Mouse (Mus musculus) Patski (cell line): Measurements from ENCODE around the gene Jak2. TPM values are rescaled to one million over a fixed set of nuclear protein-coding genes. Genes with fewer than 3 reads are reported as not detected.
A peak's percentile ranks its signal among the peaks of the same experiment; 100 is the strongest.

Experiments used
- ATAC-seq: fragments of 100-300 bp; one replicate; pipeline ENCODE4 v1.8.0; 2021
- CTCF ChIA-PET: fragments of 350-600 bp; sonication (Branson Sonifier 250); formaldehyde crosslinking; loops from one replicate; lab custom pipeline; 2022; ENCODE audit warnings: inconsistent platforms; lab: Charles Lee
- POLR2A ChIA-PET: fragments of 350-600 bp; sonication (Branson Sonifier 250); formaldehyde crosslinking; loops from one replicate; lab custom pipeline; 2022; ENCODE audit warnings: antibody characterized with exemption, inconsistent platforms; lab: Charles Lee
- DNase-seq: peaks from one replicate; pipeline ENCODE4 v3.0.0-alpha.2; 2011; ENCODE audit warnings: low read depth, low spot score
- H3K27me3 ChIP-seq: fragments of 371-371 bp; one replicate; pipeline ENCODE4 v1.5.1; 2021
- CTCF ChIP-seq: fragments of 100-300 bp; IDR thresholded peaks from one replicate; pipeline ENCODE4 v1.5.1; 2021
- in situ Hi-C: fragments of 300-500 bp; cut with MboI; formaldehyde crosslinking; loops from 3 replicates; pipeline ENCODE4 v1.11.1; 2018; ENCODE audit warnings: low pct_unique_long_range_greater_than_20kb, mixed read lengths
- polyA plus RNA-seq: library from polyadenylated mRNA; unstranded; gene quantifications from one replicate; pipeline ENCODE4 v1.2.3, GENCODE M21; 2021

Gene Jak2
- polyA plus RNA-seq, 1 experiment from 2014 or later = 32.4 TPM

DNA sequence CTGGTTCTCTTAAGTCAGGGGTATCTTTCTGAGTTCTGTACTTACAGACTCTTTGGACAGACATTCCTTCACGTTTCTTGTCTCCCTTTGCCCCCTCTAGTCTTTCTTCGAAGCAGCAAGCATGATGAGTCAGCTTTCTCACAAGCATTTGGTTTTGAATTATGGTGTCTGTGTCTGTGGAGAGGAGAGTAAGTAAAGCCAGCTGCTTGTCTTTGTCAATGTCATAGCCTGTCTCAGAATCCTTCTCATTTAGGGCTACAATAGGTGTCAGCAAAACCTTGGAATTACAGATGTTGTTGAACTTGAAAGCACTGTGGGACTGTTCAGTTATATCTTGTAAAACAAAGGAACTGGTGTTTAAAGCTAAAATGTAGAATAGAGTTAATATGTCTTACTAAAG, 43.1 kb downstream of the Jak2 start:
- ATAC-seq = no peak
- no peak for TF ChIP-seq CTCF
- CTCF ChIA-PET = interaction anchor here (0.7 to 1.4 kb wide), 2 partner anchors 57 to 206 kb away, joined by 3 to 5 read pairs; no protein-coding TSS in a partner anchor
- in situ Hi-C loops = no loop called here
- H3K27me3 ChIP-seq = no peaks in the 10 kb centered on the region
- no peak for DNase-seq
- POLR2A ChIA-PET = no interaction called here

DNA sequence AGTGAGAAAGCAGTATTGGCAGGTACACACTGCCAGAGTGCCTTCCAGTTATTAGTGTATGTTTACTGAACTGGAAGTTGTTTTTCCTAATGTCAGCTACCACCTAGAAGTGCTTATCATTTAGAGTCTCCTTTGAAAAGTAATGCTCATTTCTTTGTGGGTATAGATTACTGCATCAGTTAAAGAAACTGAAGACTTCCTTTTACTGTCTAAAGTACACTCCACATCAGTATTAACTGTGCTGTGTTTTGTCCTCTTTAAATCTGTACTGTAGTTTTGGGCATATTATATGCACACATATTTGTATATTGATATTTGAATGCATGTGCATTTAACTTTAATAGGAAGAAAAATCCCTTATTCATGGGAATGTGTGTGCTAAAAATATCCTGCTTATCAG, 44.5 kb downstream of the Jak2 start:
- in situ Hi-C loops = no loop called here
- CTCF ChIA-PET = no interaction called here
- DNase-seq (no peak), ATAC-seq (no peak)
- POLR2A ChIA-PET = no interaction called here
- TF ChIP-seq CTCF = no peak
- H3K27me3 ChIP-seq = no peaks in the 10 kb centered on the region

GRCm38 (mm10) chr19:29297366-29297765, 45.7 kb downstream of the Jak2 start:
- ChIA-PET CTCF (no interaction called here), POLR2A (no interaction called here)

GRCm38 (mm10) chr19:29300919-29301318, 49.3 kb downstream of the Jak2 start:
- ATAC-seq = no peak
- no peak for TF ChIP-seq CTCF
- in situ Hi-C loops = no loop called here
- H3K27me3 ChIP-seq = no peaks in the 10 kb centered on the region
- ChIA-PET CTCF (no interaction called here), POLR2A (no interaction called here)
- no peak for DNase-seq

More at GRCm38 (mm10) chr19:29297366-29297765, 45.7 kb downstream of the Jak2 start:
- H3K27me3 ChIP-seq = no peaks in the 10 kb centered on the region
- no peak for DNase-seq
- no peak for ATAC-seq
- no peak for TF ChIP-seq CTCF
- in situ Hi-C loops = no loop called here

DNA sequence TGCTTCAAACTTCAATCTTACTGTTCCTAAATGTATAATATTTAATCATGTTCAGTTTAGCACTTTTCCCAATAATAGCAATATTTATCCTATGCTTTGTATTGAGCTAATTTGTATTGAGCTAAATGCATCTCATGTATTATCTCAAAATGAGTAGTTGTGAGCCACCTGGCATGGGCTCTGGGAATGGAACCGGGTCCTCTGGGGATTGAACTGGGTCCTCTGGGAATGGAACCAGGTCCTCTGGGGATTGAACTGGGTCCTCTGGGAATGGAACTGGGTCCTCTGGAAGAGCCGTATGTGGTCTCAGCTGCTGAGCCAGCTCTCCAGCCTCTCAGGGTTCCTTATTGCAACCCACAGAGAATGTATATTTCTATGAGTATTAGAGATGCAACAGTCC, 50.5 kb downstream of the Jak2 start:
- ATAC-seq = no peak
- no peak for DNase-seq
- H3K27me3 ChIP-seq = no peaks in the 10 kb centered on the region
- in situ Hi-C loops = no loop called here
- no peak for TF ChIP-seq CTCF
- ChIA-PET CTCF (no interaction called here), POLR2A (no interaction called here)

DNA sequence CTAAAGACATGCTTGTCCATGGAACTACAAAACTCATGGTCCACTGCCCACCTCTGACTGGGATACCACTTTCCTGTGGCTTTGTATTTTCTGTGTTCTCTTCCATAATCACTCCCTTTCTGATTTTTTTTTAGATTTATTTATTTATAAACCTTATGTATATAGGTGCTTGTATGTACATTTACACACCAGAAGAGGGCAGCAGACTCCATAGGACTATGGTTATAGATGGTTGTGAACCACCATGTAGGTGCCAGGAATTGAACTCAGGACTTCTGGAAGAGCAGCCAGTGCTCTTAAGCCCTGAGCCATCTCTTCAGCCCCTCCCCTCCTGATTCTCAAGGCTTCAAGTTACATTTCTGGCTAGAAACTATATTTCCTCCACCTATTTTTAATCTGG, 57.2 kb downstream of the Jak2 start:
- in situ Hi-C loops = no loop called here
- ATAC-seq (no peak), DNase-seq (no peak)
- ChIA-PET CTCF (interaction anchor here (1.0 to 1.1 kb wide), 2 partner anchors 10 to 245 kb away, joined by 3 read pairs; no protein-coding TSS in a partner anchor), POLR2A (no interaction called here)
- H3K27me3 ChIP-seq = no peaks in the 10 kb centered on the region
- peak; percentile 46 for TF ChIP-seq CTCF

DNA sequence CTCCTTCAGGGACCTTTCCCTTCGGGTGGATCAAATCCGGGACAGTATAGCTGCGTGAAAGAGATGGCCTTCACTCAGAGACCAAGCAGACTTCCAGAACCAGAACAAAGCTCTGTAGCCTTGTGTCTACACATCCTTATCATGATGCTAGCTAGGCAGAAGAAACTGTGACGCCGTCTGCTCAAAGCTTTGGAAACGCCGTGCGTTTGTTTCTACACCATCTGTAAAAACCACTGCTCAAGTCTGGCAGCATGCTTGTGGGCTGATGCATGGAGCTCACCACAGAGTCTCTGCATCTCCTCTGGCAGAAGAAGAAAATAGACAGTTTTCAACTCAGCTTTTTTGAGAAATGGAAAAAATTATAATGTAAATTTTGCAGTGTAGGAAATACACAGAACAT, 60.2 kb downstream of the Jak2 start:
- no peaks in the 10 kb centered on the region for H3K27me3 ChIP-seq
- in situ Hi-C loops = no loop called here
- no peak for ATAC-seq
- POLR2A ChIA-PET = interaction anchor here (0.6 kb wide), 1 partner anchor 251 kb away, joined by 3 read pairs; no protein-coding TSS in a partner anchor
- CTCF ChIA-PET = no interaction called here
- DNase-seq = no peak
- TF ChIP-seq CTCF = no peak

- no peaks in the 10 kb centered on the region for H3K27me3 ChIP-seq
- POLR2A ChIA-PET = interaction anchor here (0.6 kb wide), 1 partner anchor 52 kb away, joined by 3 read pairs; no protein-coding TSS in a partner anchor
- TF ChIP-seq CTCF = no peak
- CTCF ChIA-PET = no interaction called here
- DNase-seq (no peak), ATAC-seq (no peak)
- in situ Hi-C loops = no loop called here
These were observed 61.0 kb downstream of the Jak2 start for GRCm38 (mm10) chr19:29312661-29313060.

DNA sequence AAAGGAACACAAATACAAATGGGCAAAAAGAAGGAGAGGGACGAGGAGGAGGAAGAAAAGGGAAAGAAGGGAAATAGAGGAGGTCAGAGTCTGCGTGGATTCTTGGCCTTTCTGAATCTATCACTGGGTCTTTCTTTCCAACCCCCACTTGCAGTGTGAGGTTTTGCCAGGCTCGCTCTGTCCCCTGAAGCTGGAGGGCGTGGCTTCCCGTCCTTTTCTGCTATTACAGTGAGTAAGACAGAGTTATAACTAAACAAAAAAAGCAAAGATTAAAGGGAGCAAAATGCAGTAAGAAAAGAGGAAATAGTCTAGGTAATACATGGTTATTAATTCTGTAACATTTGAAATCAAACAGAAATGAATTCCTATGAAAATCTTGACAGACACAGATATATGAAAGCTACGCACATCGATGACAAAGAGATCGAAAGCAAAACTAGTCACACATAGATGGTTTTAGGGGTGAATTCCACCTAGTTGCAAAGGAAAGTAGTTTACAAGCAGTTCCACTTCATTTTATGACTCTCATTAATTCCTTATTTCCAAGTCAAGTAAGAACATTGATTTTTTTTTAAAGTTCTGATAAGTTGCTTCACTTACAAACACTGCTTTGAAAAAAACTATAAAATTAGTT, 71.9 kb downstream of the Jak2 start:
- DNase-seq (no peak), ATAC-seq (no peak)
- in situ Hi-C loops = no loop called here
- ChIA-PET CTCF (no interaction called here), POLR2A (no interaction called here)
- peaks cover 5% of the 10 kb centered on the region for H3K27me3 ChIP-seq
- no peak for TF ChIP-seq CTCF

DNA sequence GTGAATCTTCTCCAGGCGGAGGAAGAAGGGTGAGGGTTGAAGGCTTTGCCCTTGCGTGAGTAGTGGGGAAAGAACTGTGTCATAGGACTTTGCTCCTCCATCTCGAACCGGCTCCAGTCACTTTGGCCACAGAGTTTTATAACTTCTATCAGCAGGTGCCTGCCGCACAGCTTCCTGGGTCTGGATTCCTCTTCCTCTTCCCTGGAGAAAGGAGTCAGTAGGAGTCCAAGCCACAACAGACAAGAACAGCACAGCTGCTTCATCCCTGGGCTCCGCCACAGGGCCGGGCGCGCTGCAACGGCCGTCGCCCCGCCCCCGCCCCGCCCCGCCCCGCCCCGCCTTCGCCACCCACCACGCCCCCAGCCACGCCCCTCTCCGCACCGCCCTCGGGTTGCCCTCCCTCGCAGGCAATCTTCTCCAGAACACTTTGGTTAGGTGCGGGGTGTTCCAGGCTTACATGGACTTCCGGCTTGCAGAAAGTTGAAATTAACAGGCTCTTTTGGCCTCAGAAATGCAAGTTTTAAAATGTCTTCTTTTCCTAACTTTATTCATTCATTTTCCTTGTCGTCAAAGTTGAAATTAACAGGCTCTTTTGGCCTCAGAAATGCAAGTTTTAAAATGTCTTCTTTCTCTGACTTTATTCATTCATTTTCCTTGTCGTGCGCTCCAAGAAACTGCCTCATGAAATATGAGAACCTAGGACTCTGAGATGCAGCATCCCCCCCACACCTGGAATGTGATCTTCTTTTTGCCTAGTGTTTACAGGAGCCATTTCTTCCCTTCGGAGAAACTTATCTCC, 73.6 kb downstream of the Jak2 start, which contains the start of gene Insl6:
Insl6 (minus strand) TSS at position 304 of the 799 bp plus-strand sequence.
- H3K27me3 ChIP-seq = peaks cover 9% of the 10 kb centered on the region
- POLR2A ChIA-PET = no interaction called here
- TF ChIP-seq CTCF = no peak
- in situ Hi-C loops = no loop called here
- CTCF ChIA-PET = no interaction called here
- DNase-seq = no peak
- no peak for ATAC-seq

- DNase-seq (no peak), ATAC-seq (no peak)
- TF ChIP-seq CTCF = no peak
- in situ Hi-C loops = no loop called here
- CTCF ChIA-PET = no interaction called here
- POLR2A ChIA-PET = no interaction called here
- peaks cover 9% of the 10 kb centered on the region for H3K27me3 ChIP-seq
These were observed 74.2 kb downstream of the Jak2 start for GRCm38 (mm10) chr19:29325852-29326180.
